Mouse (Mus musculus): ENCODE measurements at regions not wholly inside any gene's neighbourhood (a gene's known extent, or its start where the extent isn't known, plus 50 kb on each side); places are given as distances from the start of the nearest gene placed in this dataset.

- 75% methylated on average over 5 of the region's 5 CpGs for WGBS (ENCODE audit: insufficient replicate concordance)
- H3K9me3 ChIP-seq (ENCODE audit: low read length) = no peaks in the 10 kb centered on the region
- H3K4me3 ChIP-seq (ENCODE audit: low read depth, low read length) = no peak overlapping the region
Measured at GRCm38 (mm10) chr11:18163156-18164024, 209.7 kb upstream of the Etaa1 start.

GRCm38 (mm10) chr11:18156506-18156905 lies 202.8 kb upstream of the Etaa1 start:
- Histone ChIP-seq H3K9me3 (ENCODE audit: low read length) (no peaks in the 10 kb centered on the region), H3K4me3 (ENCODE audit: low read depth, low read length) (no peak overlapping the region), H3K4me1 (ENCODE audit: insufficient read depth) (no peaks in the 10 kb centered on the region), H3K27me3 (ENCODE audit: insufficient read depth, low read length) (no peaks in the 10 kb centered on the region), H3K27ac (ENCODE audit: low read depth) (no peak overlapping the region), H3K9ac (replicated peaks) (no peak overlapping the region), H3K36me3 (replicated peaks; ENCODE audit: insufficient read depth, low read length) (no peaks in the 10 kb centered on the region), H3K4me2 (ENCODE audit: low read depth, low read length) (no peak overlapping the region)
- TF ChIP-seq EP300 (IDR thresholded peaks at IDR 0.05; ENCODE audit: low read depth) = no peak
- no peak for TF ChIP-seq CTCF (IDR thresholded peaks at IDR 0.05; ENCODE audit: low read depth)
- 85% methylated on average over 4 of the region's 4 CpGs for WGBS (ENCODE audit: insufficient replicate concordance)
- no peak for ATAC-seq
- DNase-seq = no peak

More at GRCm38 (mm10) chr11:18163156-18164024, 209.7 kb upstream of the Etaa1 start:
- DNase-seq (no peak), ATAC-seq (no peak)
- no peaks in the 10 kb centered on the region for H3K36me3 ChIP-seq (replicated peaks; ENCODE audit: insufficient read depth, low read length)
- H3K4me2 ChIP-seq (ENCODE audit: low read depth, low read length) = no peak overlapping the region
- no peak overlapping the region for H3K9ac ChIP-seq (replicated peaks)
- H3K27ac ChIP-seq (ENCODE audit: low read depth) = no peak overlapping the region
- no peaks in the 10 kb centered on the region for H3K27me3 ChIP-seq (ENCODE audit: insufficient read depth, low read length)
- no peaks in the 10 kb centered on the region for H3K4me1 ChIP-seq (ENCODE audit: insufficient read depth)
- TF ChIP-seq EP300 (IDR thresholded peaks at IDR 0.05; ENCODE audit: low read depth) = no peak
- TF ChIP-seq CTCF (IDR thresholded peaks at IDR 0.05; ENCODE audit: low read depth) = no peak

- Histone ChIP-seq H3K4me3 (ENCODE audit: low read depth, low read length) (no peak overlapping the region), H3K9ac (replicated peaks) (no peak overlapping the region), H3K4me1 (ENCODE audit: insufficient read depth) (no peaks in the 10 kb centered on the region), H3K27me3 (ENCODE audit: insufficient read depth, low read length) (no peaks in the 10 kb centered on the region), H3K27ac (ENCODE audit: low read depth) (no peak overlapping the region), H3K36me3 (replicated peaks; ENCODE audit: insufficient read depth, low read length) (no peaks in the 10 kb centered on the region), H3K9me3 (ENCODE audit: low read length) (no peaks in the 10 kb centered on the region), H3K4me2 (ENCODE audit: low read depth, low read length) (no peak overlapping the region)
- WGBS (ENCODE audit: insufficient replicate concordance) = 25% methylated on average over 6 of the region's 6 CpGs
- DNase-seq (peak; percentile 35), ATAC-seq (no peak)
- TF ChIP-seq CTCF (IDR thresholded peaks at IDR 0.05; ENCODE audit: low read depth) (peak; percentile 66), EP300 (IDR thresholded peaks at IDR 0.05; ENCODE audit: low read depth) (no peak)
Measured at GRCm38 (mm10) chr11:18151788-18152563, 198.3 kb upstream of the Etaa1 start.

DNA sequence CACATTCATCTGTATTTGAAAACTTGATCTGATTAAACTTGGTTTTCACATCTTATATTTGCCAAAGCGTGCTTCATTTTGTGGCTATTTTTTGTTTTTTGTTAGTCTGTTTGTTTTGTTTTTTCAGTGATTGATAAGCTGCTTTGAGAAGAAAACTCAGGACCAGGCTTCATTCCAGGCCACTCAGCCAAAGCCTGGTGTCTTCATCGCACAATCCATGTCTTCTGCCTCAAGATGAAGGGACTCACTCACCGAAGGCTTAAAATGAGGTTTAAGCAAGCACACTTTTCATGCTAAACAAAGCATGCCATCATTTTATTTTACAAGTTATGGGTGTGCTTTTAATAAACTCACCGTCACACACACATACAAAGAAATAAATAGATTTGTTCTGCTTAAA lies 197.7 kb upstream of the Etaa1 start:
- Histone ChIP-seq H3K9me3 (ENCODE audit: low read length) (no peaks in the 10 kb centered on the region), H3K27me3 (ENCODE audit: insufficient read depth, low read length) (no peaks in the 10 kb centered on the region), H3K4me1 (ENCODE audit: insufficient read depth) (no peaks in the 10 kb centered on the region), H3K36me3 (replicated peaks; ENCODE audit: insufficient read depth, low read length) (no peaks in the 10 kb centered on the region), H3K9ac (replicated peaks) (no peak overlapping the region), H3K4me3 (ENCODE audit: low read depth, low read length) (no peak overlapping the region), H3K4me2 (ENCODE audit: low read depth, low read length) (no peak overlapping the region), H3K27ac (ENCODE audit: low read depth) (no peak overlapping the region)
- TF ChIP-seq EP300 (IDR thresholded peaks at IDR 0.05; ENCODE audit: low read depth) = no peak
- no peak for TF ChIP-seq CTCF (IDR thresholded peaks at IDR 0.05; ENCODE audit: low read depth)
- 71% methylated on average over 4 of the region's 4 CpGs for WGBS (ENCODE audit: insufficient replicate concordance)
- ATAC-seq (no peak), DNase-seq (no peak)

DNA sequence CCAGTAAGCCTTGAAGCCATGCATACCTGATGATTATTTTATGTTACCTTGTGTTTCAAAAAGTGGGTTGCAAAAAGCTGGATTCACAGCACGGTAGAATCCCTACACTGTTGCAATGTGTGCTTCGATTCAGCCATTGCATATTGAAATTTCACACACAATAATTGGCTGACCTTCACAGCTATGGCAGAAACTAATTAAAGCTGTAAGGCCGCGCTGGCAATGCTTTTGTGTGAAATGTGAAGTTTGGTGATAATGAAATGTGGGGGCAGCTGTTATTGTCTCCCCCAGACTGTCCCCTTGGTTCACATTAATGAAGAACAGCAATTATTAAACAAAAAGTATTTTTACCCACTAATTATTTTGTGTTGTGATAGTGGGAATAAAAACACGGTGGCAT lies 173.8 kb upstream of the Etaa1 start:
- DNase-seq (no peak), ATAC-seq (no peak)
- Histone ChIP-seq H3K4me3 (ENCODE audit: low read depth, low read length) (no peak overlapping the region), H3K27ac (ENCODE audit: low read depth) (no peak overlapping the region), H3K9ac (replicated peaks) (no peak overlapping the region), H3K27me3 (ENCODE audit: insufficient read depth, low read length) (no peaks in the 10 kb centered on the region), H3K4me2 (ENCODE audit: low read depth, low read length) (no peak overlapping the region), H3K9me3 (ENCODE audit: low read length) (no peaks in the 10 kb centered on the region), H3K36me3 (replicated peaks; ENCODE audit: insufficient read depth, low read length) (no peaks in the 10 kb centered on the region), H3K4me1 (ENCODE audit: insufficient read depth) (no peaks in the 10 kb centered on the region)
- WGBS (ENCODE audit: insufficient replicate concordance) = 76% methylated on average over 5 of the region's 5 CpGs
- no peak for TF ChIP-seq CTCF (IDR thresholded peaks at IDR 0.05; ENCODE audit: low read depth)
- TF ChIP-seq EP300 (IDR thresholded peaks at IDR 0.05; ENCODE audit: low read depth) = no peak

- TF ChIP-seq EP300 (IDR thresholded peaks at IDR 0.05; ENCODE audit: low read depth) = no peak
- no peak for TF ChIP-seq CTCF (IDR thresholded peaks at IDR 0.05; ENCODE audit: low read depth)
- ATAC-seq = no peak
- H3K4me1 ChIP-seq (ENCODE audit: insufficient read depth) = no peaks in the 10 kb centered on the region
- no peak overlapping the region for H3K27ac ChIP-seq (ENCODE audit: low read depth)
- no peak overlapping the region for H3K4me3 ChIP-seq (ENCODE audit: low read depth, low read length)
- WGBS (ENCODE audit: insufficient replicate concordance) = 67% methylated on average over 6 of the region's 6 CpGs
- no peaks in the 10 kb centered on the region for H3K9me3 ChIP-seq (ENCODE audit: low read length)
- no peak overlapping the region for H3K9ac ChIP-seq (replicated peaks)
- H3K4me2 ChIP-seq (ENCODE audit: low read depth, low read length) = no peak overlapping the region
- no peak for DNase-seq
- no peaks in the 10 kb centered on the region for H3K36me3 ChIP-seq (replicated peaks; ENCODE audit: insufficient read depth, low read length)
- H3K27me3 ChIP-seq (ENCODE audit: insufficient read depth, low read length) = no peaks in the 10 kb centered on the region
Measured at GRCm38 (mm10) chr11:18123031-18123430, 169.4 kb upstream of the Etaa1 start.

Data from liver, postnatal 0 days (tissue).